Mouse (Mus musculus): ENCODE data around the gene Rcor1.
A peak's percentile ranks its signal among the peaks of the same experiment; 100 is the strongest.
"Not testable (repeated sequence)": the region's sequence is repeated elsewhere in the genome, so short reads cannot be mapped to it uniquely, and the experiment has no call there.

The Rcor1 gene

DNA sequence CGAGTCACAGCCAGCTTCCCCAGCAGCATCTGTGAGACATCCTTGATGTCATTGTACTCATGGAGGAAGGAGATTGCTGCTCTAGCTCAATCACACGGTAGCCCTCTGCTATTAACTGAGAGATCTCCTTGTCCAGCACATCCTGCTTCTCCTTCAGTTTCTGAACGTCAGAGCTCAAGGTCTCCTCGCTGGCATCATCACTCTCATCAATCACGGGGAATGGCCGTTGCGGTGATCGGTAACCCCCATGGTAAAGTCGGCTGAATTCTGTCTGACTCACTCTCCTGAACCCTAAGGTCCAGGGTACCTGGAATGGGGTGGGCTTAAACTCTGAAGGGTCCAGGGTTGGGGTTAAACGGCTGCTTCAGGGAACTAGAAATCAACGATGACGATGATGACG, 28.7 kb downstream of the Rcor1 start:
- no peak for DNase-seq (ENCODE audit: extremely low read depth, low read depth)

DNA sequence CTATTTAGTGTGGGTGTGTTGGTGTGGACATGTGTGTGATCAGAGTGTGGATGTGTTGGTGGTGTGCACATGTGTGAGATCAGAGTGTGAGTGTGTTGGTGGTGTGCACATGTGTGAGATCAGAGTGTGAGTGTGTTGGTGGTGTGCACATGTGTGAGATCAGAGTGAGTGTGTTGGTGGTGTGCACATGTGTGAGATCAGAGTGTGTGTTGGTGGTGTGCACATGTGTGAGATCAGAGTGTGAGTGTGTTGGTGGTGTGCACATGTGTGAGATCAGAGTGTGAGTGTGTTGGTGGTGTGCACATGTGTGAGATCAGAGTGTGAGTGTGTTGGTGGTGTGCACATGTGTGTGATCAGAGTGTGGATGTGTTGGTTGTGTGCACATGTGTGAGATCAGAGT, 30.1 kb downstream of the Rcor1 start:
- DNase-seq (ENCODE audit: extremely low read depth, low read depth) = not testable (repeated sequence)

DNA sequence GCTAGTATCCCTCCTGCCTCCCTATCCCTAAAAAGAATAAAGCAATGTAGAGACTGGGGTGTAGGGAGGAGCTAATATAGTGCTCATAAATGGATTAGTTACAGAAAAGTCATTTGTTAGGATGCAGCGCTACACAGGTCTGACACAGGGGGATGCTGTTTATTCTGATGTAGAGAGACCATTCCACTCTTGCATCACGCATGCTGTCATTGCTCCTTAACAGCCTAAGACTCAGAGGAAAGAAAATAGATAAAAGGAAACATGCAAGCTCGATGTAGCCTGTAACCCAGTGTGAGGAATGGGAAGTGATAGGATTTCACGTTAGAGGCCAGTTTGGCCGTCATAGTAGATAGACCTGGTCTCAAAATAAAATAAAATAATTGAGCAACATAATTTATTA, 31.9 kb downstream of the Rcor1 start:
- no peak for DNase-seq (ENCODE audit: extremely low read depth, low read depth)

DNA sequence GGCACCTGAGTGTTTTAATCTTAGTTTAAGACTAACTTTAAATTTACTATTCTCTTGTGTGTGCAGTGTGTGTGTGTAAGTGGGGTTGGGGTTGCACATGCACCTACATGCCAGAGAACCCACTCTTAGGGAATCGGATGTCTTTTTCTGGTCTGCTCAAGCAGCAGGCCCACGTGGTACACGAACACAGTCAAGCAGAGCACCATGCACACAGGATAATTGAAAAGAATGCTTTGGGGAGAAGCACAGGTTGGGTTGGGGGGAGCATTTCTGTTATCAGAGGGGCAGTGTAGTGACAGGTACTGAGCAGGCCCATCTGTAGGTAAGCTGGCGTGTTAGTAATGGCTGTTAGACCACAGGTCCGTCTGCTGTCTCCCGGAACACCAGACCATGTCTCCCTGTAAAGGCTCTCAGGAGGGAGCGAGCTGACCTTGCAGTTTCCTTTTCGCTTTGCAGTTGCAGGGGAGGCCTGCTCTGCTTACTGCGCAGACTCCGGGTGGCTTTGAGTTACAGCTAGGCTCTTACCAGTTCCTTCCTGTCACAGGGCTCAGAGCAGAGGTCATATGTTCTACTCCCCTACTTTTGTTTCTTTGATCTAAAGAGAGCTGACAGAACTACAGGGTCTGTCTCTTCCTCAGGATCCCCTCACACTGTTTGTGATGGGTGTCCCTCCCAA, 32.5 kb downstream of the Rcor1 start:
- DNase-seq (ENCODE audit: extremely low read depth, low read depth) = no peak

DNA sequence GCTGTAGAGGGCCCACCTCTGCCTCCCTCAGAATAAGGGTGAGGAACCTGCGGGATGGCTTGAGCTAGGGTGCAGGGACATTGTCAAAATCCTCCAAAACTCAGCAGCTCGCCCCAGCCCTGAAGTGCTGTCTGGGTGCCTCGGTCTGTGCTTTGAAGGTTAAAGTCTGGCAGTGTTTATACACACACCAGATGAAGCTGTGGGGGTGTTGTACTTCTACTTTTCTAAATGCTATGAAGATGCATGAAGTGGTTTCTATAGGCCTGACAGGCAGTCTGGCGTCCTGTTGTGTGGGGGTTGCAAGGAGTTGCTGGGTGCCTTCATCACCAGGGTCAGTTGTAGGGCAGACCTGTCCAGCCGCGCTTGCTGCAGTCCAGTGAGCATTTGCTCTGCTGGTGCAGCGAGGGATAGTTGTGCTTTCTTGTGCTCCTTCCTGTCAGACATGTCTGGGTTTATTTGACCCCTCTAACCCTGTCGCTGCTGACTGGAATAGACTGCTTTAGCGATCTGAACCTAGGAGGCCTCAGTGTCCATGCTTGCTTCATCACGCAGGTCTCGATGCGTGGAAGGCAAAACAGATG, 37.3 kb downstream of the Rcor1 start:
- DNase-seq (ENCODE audit: extremely low read depth, low read depth) = no peak

DNA sequence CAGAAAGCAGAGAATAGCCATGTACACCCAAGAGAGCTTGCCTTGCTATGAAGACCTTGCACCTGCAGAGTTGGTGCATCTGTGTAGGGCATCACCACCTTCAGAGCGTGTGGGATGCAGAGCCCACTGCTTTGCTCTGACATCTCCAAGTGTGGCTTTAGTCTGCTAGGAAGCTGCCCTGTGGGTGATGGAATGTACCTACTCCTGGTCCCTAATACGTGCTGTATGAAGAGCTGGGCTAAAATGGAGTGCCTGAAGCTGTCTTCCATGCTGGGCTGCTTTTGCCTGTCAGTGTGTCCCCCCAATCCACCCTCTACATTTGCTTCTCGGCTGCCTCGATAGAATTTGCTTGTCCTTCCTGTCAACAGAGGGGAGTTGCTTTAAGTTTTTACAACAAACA, 46.4 kb downstream of the Rcor1 start:
- DNase-seq (ENCODE audit: extremely low read depth, low read depth) = no peak

DNA sequence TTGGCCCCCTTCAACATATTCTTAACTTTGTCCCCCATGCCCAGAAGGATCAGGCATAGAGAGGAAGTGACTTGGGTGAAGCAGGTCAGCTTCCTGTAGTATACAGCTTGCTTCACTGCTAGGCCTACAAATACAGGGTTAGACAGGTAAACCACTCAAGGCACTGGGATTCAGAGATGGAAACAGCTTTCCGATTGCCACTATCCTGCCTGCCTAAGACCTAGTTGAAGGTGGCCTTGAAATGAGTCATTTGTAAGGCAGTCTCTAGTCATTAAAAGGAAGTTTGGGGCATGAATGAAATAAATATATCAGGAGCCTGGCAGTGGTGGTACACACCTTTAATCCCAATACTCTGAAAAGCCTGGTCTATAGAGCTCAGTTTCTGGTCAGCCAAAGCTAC, 47.9 kb downstream of the Rcor1 start:
- no peak for DNase-seq (ENCODE audit: extremely low read depth, low read depth)

DNA sequence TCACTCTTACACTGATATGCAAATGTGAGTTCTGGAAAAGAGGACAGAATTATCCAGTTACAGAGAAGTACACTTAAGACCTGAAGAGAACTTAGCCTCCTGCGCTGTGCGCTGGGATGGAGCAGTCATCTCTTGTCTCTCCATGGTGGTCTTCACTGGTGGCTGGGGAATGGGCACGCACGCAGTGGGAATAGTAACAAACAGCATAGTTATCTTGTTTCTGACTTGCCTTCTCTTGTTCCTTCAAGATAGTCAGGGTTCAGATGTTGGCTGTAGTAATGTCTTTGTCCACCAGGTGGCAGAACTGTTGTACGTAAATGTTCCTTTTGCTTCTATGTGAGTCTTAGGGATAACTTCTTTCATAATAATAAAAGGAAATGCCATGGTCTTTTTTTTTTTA, 49.0 kb downstream of the Rcor1 start:
- peak; percentile 66 for DNase-seq (ENCODE audit: extremely low read depth, low read depth)

DNA sequence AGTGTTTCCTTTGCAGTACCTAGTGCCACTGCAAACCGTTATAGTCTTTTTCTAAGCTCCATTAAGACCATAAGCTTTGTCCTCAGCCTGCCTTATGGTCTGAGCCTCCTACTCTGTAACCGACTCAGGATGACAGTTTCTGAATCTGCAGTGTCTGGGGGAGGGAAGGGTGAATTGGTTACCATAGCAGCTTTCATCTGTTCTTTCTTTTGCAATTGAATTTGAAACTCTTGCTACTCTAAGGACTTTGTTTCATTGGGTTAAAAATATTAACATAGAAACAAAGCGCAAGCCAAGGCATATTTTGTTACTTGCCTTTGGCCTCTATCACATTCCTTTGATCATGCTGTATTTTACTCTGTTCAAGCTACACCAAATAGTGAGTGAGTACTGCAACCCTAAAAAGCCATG, 49.6 kb downstream of the Rcor1 start:
- DNase-seq (ENCODE audit: extremely low read depth, low read depth) = no peak

DNA sequence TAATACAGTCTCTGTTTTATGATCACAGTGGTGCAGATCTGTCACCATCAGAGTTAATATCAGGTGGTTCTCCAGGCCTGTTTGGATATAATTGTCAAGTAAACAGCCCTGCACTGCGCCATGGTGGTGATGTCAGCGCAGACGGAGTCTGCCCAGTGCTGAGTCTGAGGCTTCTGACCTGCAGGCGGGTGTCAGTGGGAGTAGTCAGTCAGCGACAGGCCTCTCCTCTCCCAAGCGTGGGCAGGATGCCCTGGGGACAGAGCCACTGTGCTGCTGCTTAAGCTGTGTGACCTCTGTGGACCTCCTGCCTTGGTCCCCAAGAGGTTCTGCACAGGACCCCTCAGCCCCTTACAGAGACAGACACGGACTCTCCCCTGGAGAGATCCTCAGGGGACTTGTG, 50.0 kb downstream of the Rcor1 start:
- DNase-seq (ENCODE audit: extremely low read depth, low read depth) = no peak

DNA sequence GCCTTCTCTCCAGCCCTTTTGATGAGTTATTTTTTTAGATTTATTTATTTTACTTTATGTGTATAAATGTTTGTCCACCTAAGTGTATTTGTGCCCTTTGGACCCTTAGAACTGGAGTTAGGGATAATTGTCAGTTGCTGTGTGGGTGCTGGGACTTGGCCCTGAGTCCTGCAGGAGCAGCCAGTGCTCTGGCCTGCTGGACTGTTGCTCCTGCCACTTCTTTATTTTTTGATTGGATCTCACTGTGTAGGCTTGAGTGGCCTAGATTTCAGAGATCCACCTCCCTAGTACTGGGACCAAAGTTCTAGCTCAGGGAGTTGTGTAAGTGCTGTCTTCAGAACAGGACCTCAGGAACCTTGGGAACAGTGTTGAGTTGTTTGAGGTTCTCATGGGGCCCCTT, 51.6 kb downstream of the Rcor1 start:
- DNase-seq (ENCODE audit: extremely low read depth, low read depth) = no peak

DNA sequence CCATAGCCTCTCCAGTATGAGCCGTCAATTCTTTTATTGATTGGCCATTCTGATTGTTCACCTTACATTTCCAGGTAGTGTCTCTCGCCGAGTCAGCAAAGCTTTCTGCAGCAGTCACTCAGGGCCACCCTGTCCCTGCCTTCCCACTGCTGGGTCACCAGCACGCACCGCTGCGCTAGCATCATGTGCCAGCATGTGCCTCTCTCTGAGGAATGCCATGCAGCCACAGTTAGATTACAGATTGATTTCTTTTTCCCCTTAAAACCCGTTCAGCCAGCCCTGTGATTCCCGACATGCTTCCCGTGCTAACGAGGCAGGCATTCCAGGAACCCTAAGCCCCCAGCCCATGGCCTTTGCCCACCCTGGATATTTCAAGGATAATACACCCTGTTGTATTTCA, 52.8 kb downstream of the Rcor1 start:
- no peak for DNase-seq (ENCODE audit: extremely low read depth, low read depth)

DNA sequence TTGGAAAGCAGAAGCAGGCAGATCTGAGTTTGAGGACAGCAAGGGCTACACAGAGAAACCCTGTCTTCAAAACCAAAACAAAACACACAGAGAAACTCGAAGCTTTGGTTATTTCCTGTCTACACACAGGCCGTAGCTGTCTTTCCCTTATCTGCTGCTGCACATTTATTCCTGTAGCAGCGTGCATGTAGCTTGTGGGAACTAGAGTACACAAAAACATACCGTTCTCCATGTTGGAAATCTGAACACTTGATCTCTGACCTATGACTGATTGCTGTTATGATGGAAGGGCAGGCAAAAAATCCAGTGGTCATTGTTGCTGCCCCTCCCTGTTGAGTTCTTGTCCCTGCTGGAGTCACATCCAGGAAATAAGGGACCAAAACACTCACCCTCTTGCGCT, 54.9 kb downstream of the Rcor1 start:
- peak; percentile 47 for DNase-seq (ENCODE audit: extremely low read depth, low read depth)

DNA sequence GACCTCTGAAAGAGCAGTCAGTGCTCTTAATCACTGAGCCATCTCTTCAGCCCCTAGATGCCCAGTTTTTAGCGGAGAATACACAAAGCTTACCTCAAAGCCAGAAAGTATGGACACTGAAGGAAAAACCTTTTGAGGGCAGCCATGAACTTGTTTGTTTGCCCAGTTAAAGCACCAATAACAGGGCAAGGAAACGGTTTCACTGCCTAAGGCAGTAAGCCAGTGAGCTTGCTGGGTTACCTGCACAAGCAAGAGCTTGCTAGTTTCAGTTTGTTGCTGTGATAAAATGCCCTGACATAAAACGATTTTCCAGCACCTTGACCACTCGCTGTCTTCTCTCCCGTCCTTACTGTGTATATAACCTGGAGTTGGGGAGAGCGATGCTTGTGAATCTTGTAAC, 55.9 kb downstream of the Rcor1 start:
- no peak for DNase-seq (ENCODE audit: extremely low read depth, low read depth)

DNA sequence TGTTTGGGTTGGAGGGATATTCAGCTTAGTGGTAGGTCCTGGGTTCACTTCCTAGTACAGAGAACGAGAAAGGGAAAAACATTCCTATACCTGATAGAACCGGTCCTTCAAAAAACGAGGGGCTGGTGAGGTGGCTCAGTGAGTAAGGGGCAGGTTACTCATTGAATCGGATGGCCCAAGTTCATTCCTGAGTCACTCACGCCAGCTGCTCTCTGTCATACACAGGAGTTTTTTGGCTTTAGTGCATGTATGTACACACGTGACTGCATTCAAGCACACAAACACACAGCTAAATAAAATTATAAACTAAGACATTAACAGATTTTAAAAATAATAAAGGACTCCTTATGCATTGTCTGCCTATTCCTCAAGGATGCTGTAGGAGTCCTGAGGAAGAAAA, 57.1 kb downstream of the Rcor1 start:
- no peak for DNase-seq (ENCODE audit: extremely low read depth, low read depth)

DNA sequence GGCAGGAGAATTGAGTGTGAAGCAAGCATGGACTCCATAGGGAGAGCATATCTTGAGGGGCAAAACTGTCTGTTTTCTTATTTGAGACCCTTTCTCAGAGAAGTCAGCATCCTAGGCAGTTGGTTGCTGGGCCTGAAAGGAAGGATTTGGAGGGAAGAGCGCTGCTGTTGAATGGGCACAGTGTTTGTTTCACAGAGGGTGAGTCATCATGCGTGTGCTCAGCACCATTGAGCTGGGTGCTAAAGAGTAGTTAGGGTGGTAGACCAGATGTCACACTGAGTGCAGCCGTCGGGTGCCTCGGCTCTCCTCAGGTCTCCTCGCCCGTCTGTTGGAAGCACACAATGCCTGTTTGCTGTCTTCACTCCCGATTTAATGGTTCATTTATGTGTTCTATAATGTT, 57.9 kb downstream of the Rcor1 start:
- DNase-seq (ENCODE audit: extremely low read depth, low read depth) = no peak

DNA sequence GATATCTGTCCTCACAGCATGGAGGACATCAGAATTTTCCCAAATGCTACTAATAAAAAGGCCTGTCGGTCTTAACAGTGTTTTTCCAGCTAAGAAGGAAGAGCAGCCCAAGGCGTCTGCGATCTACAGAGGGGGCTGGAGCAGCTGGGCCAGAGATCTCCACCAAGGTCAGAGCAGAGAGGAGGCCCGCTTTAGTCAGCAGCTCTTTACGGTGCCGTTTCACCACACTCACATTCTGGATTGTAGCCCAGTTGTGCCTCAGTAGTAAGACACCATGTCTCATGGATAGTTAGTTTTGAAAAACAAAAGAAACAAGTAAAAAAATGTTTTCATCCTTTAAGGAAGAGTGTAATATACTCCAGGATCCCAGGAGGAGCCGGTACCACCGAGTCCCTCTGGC, 72.0 kb downstream of the Rcor1 start:
- no peak for DNase-seq (ENCODE audit: extremely low read depth, low read depth)

DNA sequence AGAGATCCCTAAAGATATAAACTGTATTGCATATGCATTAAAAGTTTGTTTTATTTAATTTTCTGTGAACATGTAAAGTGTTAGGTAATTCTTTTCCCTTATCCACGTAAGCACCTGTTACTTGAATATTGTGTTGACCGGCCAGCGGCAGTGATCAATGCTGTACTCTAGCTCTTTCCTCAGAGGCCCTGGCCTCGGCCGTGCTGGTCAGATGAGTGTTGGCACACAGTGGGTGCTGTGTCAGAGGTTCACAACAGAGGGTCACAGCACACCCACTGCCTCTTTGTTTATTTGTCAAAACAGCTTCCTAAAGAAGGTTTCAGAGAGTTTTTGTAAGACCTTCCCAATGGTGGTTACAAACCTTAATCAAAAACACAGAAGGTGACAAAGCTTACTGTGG, 75.4 kb downstream of the Rcor1 start:
- DNase-seq (ENCODE audit: extremely low read depth, low read depth) = no peak

DNA sequence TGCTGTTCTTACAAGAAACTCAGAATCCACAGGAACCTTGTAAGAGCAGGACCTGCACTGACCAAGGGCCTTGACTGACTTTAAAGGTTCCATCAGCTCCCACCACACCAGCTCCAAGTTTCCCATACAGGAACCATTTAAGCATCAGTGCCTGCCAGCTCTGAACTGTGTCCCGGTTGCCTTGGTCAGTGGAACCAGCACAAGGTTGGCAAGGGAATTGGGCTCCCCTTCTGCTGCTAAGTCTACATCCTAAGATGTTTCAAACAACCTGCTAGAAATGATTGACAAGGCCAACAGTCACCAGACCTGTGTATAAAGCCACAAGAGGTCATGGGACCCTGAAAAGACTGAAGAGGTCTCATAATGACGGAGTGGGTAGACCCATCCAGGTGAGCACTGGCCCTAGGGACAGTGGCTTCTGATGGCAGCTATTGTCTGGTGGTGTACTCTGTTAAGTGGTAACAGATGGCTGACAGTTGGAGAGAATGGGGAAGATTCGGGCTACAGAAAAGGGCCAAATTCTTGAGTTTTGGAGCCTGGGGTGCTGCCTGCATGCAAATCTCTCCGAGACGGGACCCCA, 80.4 kb downstream of the Rcor1 start:
- no peak for DNase-seq (ENCODE audit: extremely low read depth, low read depth)

DNA sequence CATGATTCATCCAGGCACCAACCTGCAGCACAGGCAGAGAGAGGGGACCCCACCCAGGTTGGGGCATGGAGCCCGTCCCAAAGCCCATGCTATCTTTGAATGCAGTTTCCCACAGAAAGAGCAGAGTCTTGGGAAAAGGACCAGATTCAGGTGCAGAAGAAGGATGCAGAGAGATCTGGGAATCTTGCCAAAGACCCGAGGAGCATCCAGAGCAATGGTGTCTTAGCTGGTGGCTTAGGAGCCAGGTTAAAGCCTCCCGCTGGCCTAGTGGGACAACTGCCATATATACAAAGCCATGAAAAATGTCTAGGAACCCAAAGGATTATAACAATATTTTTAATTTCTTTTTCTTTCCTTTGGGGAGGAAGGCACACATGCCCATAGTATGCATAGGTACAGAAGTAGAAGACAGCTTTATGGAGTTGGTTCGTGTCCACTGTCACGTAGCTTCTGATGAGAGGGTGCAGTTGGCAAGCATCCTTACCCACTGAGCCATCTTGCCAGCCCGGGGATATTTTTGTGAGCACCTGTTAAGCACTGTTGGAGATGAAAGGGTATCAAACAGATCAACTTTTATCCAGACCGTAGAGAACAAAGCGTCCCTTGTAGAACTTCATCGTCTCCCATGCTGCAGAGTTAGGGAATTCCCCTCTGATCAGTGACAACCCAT, 82.0 kb downstream of the Rcor1 start:
- DNase-seq (ENCODE audit: extremely low read depth, low read depth) = no peak

DNA sequence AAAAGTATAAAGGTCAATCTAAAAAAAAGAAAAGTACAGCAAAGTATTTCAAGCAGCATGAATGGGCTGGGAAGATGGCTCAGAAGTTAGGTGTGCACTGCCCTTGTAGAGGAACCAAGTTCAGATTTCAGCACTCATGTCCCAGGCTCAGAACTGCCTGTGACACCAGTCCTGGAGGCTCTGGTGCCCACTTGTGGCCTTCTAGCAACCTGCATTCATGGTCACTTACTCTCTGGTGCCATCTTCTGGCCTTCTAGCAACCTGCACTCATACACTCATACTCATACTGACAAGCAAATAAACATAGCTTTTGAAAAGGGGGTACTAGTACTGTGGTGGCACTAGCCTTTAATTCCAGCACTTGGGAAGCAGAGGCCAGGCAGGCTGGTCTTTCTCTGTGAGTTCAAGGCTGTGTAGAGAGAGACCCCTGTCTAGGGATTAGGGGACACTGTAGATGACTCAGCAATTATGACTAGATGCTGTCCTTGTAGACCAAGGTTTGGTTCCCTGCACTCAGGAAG, 83.2 kb downstream of the Rcor1 start:
- peak; percentile 49 for DNase-seq (ENCODE audit: extremely low read depth, low read depth)

DNA sequence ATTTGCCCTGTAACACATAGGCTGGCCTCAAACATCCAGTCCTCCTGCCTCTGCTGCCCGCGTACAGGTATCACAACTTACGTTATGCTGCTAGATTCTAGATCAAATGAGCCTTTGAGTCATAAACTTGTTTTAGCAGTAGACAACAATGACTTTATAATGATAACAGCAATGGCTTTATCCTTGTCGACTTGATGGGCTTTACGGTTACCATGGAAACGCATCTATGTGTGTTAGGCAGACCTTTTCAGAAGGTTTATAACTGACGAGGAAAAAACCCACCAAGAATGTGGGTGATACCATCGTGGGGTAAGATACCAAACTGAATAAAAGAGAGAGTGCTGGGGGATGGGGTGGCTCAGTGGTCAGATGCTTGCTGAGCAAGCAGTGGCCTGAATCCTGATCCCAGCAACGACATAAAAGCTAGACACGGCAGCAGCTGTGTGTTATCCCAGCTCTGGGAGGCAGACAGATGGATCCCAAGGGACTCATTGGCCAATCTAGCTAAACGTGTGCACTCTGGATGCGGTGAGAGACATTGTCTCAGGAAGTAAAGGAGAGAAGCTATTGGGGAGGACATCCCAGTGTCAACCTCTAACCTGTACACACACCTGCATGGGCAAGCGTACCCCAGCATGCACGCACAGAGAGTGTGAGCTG, 85.6 kb downstream of the Rcor1 start:
- no peak for DNase-seq (ENCODE audit: extremely low read depth, low read depth)
